Mouse (Mus musculus) layer of hippocampus, adult 8-10 months (tissue): ENCODE results near the gene Speer4c. TPM values are rescaled to one million over a fixed set of nuclear protein-coding genes. Genes with fewer than 3 reads are reported as not detected.

Experiments used
- total RNA-seq, 4 experiments: library from RNA; stranded (reverse); gene quantifications; 2 replicates each; pipeline ENCODE4 v1.2.4; 2022

Gene Speer4c
- total RNA-seq, 4 experiments from 2014 or later = not detected

Other genes with a start within 250 kb of the Speer4c start
- not detected for gene Gm21149, start 237.7 kb downstream of the Speer4c start, total RNA-seq
- gene Gm21190, start 185.0 kb downstream of the Speer4c start, total RNA-seq = not detected
- not detected for gene Gm21083, start 136.9 kb downstream of the Speer4c start, total RNA-seq
- not detected for gene Speer4d, start 95.2 kb downstream of the Speer4c start, total RNA-seq
- not detected for gene 4930572O03Rik, start 57.2 kb downstream of the Speer4c start, total RNA-seq
- 100 to 1,000 TPM; 134 to 156 (median 145) TPM for gene Cacna2d1, start 220.4 kb upstream of the Speer4c start, total RNA-seq